Mouse (Mus musculus): ENCODE measurements around the gene Prelid3b. TPM values are rescaled to one million over a fixed set of nuclear protein-coding genes. Genes with fewer than 3 reads are reported as not detected.
A peak's percentile ranks its signal among the peaks of the same experiment; 100 is the strongest.

The Prelid3b gene
- polyA plus RNA-seq, 1 experiment: 83.6 TPM

DNA sequence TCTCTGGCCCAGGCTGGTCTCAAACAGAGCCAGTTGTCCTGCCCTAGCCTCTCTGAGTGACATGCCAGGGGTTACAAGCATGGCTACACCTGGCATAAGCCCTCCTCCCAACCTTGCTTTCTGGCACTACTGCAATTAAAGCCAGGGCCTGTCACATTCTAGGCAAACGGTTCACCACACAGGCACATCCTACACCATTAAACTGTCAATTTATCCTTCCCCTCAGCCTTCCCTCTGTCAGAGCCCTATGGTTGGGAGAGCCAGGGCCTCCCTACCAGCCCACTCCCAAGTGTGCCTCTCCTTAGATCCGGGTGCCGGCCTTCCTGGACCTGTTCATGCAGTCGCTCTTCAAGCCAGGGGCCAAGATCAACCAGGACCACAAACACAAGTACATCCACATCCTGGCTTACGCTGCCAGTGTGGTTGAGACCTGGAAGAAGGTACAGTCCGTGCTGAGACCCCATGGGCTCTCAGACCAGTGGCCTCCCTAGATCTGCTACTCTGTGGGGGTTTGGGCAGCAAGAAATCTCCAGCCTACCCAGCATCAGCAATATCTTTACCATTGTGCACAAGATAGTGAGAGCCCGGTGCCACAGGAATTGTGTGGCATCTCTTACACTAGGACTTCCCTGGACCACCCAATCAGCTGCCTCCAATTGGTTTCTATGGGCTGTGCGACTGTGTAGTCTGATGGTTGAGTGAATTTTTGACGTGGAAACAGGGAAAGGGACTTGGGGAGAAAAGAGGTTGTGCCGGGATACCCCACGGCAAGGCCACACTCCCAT is 48.4 kb downstream of the Prelid3b start:
- no peak for DNase-seq (ENCODE audit: low read depth)
- TF ChIP-seq CTCF (IDR thresholded peaks at IDR 0.05; ENCODE audit: borderline replicate concordance, extremely low read depth, insufficient read depth, insufficient read length) (no peak), POLR2A (IDR thresholded peaks at IDR 0.05; ENCODE audit: borderline replicate concordance, extremely low read depth, insufficient read depth, insufficient read length, poor library complexity, severe bottlenecking) (no peak)

DNA sequence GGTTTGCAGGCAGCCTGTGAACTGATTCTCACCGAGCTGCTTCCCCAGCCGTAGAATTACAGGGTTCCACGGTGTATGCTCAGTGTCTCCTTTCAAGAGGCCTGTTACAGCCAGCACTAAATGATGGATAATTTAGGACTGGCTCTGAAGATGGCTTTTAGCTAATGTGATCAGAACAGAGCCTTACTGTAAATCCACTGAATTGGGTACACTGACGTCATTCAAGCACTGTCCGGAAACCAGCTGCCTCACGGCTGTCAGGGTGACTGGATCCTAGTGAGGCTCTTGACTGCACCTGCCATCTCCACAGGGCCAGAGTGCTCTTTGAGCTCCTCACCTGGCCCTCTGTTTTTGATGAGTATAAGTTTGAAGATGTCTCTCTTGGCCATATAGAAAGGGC is 51.8 kb downstream of the Prelid3b start:
- TF ChIP-seq CTCF (IDR thresholded peaks at IDR 0.05; ENCODE audit: borderline replicate concordance, extremely low read depth, insufficient read depth, insufficient read length) (no peak), POLR2A (IDR thresholded peaks at IDR 0.05; ENCODE audit: borderline replicate concordance, extremely low read depth, insufficient read depth, insufficient read length, poor library complexity, severe bottlenecking) (no peak)
- DNase-seq (ENCODE audit: low read depth): no peak

DNA sequence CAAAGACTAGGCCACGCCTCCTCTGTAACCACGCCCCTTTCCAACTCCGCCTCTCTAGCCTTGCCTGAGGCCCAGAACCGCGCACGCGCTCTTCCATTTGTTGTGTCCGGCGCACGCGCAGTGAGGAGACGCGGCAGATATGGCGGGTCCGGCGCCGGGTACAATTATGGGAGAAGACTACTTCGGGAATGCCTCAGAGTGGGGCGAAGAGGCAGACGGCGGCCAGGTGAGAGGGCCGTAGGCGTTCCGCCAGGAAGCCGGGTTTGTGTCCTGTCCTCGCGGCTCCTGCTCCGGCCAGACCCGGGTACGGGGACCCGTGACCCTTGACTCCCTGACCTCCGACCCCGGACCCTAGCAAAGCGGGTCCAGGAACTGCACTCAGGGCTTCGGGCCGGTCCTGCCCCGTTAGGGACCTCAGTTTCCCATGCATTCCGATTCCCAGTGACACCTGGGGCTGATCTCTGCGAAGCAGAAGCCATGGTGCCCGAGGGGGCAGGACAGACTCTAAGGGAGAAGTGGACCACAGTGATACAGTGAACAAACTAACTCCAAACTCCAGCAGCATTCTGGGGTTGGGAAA is 57.1 kb downstream of the Prelid3b start, which contains the start of gene Nelfcd:
Gene Nelfcd, plus strand, starts transcription at position 74 of the 580 bp plus-strand sequence.
- TF ChIP-seq CTCF (IDR thresholded peaks at IDR 0.05; ENCODE audit: borderline replicate concordance, extremely low read depth, insufficient read depth, insufficient read length) (no peak), POLR2A (IDR thresholded peaks at IDR 0.05; ENCODE audit: borderline replicate concordance, extremely low read depth, insufficient read depth, insufficient read length, poor library complexity, severe bottlenecking) (peak; percentile 32; the same call in 1 of the 2 replicates)
- DNase-seq (ENCODE audit: low read depth): peak; percentile 97

Other genes starting within 250 kb of the Prelid3b start
- 1,690 and 2,178 TPM in 2 replicates for gene Gnas, start 188.8 kb downstream of the Prelid3b start, polyA plus RNA-seq (2012; rRNA removed)
- gene Gm20721, start 126.4 kb downstream of the Prelid3b start, polyA plus RNA-seq (2012; rRNA removed): 0.53 and 0.71 TPM in 2 replicates
- 98.6 and 115 TPM in 2 replicates for gene Nelfcd, start 57.3 kb downstream of the Prelid3b start, polyA plus RNA-seq (2012; rRNA removed)
- 62.0 and 69.4 TPM in 2 replicates for gene Ctsz, start 34.0 kb downstream of the Prelid3b start, polyA plus RNA-seq (2012; rRNA removed)
- 0.98 and 1.5 TPM in 2 replicates for gene Tubb1, start 22.4 kb downstream of the Prelid3b start, polyA plus RNA-seq (2012; rRNA removed)
- 387 and 406 TPM in 2 replicates for gene Atp5e, start 9.0 kb downstream of the Prelid3b start, polyA plus RNA-seq (2012; rRNA removed)
- 0.01 TPM in 2 replicates for gene Zfp831, start 170.5 kb upstream of the Prelid3b start, polyA plus RNA-seq (2012; rRNA removed)

Measured in brain, embryonic 14.5 days (tissue).